Mouse (Mus musculus) MEL (cell line): ENCODE measurements at regions not wholly inside any gene's neighbourhood (a gene's known extent, or its start where the extent isn't known, plus 50 kb on each side); places are given as distances from the start of the nearest gene placed in this dataset.

Source experiments
- CHD1 ChIP-seq: IDR thresholded peaks from 2 replicates; pipeline ENCODE4 v1.6.1; 2012; ENCODE audit warnings: low read depth, mild to moderate bottlenecking, inconsistent platforms, low read length, improper control_type of control experiment
- CTCF ChIP-seq, 3 experiments: IDR thresholded peaks in 2 of 3; conservative IDR thresholded peaks in 1 of 3; 2 replicates each; pipeline ENCODE4 v1.5.1; 2011 to 2012; ENCODE audit warnings: low read length in 3 of 3, low read depth in 2 of 3, mild to moderate bottlenecking in 2 of 3, improper control_type of control experiment in 1 of 3, inconsistent platforms in 1 of 3, mixed read lengths in 1 of 3, moderate library complexity in 1 of 3; ENCODE audit not compliant: control insufficient read depth in 1 of 3, insufficient read depth in 1 of 3, poor library complexity in 1 of 3, severe bottlenecking in 1 of 3
- E2F4 ChIP-seq: IDR thresholded peaks from 2 replicates; pipeline ENCODE4 v1.6.1; 2011; ENCODE audit warnings: low read depth, low read length, improper control_type of control experiment, borderline replicate concordance
- EP300 ChIP-seq, 2 experiments: IDR thresholded peaks; 2 replicates each; pipeline ENCODE4 v1.6.1; 2011; ENCODE audit warnings: improper control_type of control experiment in 2 of 2, low read length in 2 of 2, low read depth in 1 of 2, mild to moderate bottlenecking in 1 of 2
- JUND ChIP-seq: IDR thresholded peaks from 2 replicates; pipeline ENCODE4 v1.6.1; 2011; ENCODE audit warnings: low read depth, mild to moderate bottlenecking, improper control_type of control experiment, low read length
- NRF1 ChIP-seq: IDR thresholded peaks from 2 replicates; pipeline ENCODE4 v1.6.1; 2014; ENCODE audit warnings: low read depth, mild to moderate bottlenecking, inconsistent platforms, low read length, improper control_type of control experiment, moderate library complexity; ENCODE audit not compliant: poor library complexity, insufficient read depth, severe bottlenecking
- POLR2A ChIP-seq, 2 experiments: IDR thresholded peaks; 2 replicates each; pipeline ENCODE4 v1.6.1; 2011 to 2012; ENCODE audit warnings: low read length in 2 of 2, mild to moderate bottlenecking in 2 of 2, control low read depth in 1 of 2, improper control_type of control experiment in 1 of 2, low read depth in 1 of 2, moderate library complexity in 1 of 2; ENCODE audit not compliant: control insufficient read depth in 1 of 2, insufficient read depth in 1 of 2, poor library complexity in 1 of 2
- POLR2AphosphoS2 ChIP-seq: IDR thresholded peaks from 2 replicates; pipeline ENCODE4 v1.6.1; 2011; ENCODE audit warnings: low read length, improper control_type of control experiment
- SIN3A ChIP-seq: IDR thresholded peaks from 2 replicates; pipeline ENCODE4 v1.6.1; 2012; ENCODE audit warnings: low read length, improper control_type of control experiment, inconsistent platforms
- TAL1 ChIP-seq: IDR thresholded peaks from 2 replicates; pipeline ENCODE4 v1.6.1; 2012; ENCODE audit warnings: mild to moderate bottlenecking, inconsistent platforms, low read length, moderate library complexity, mixed read lengths
- TBP ChIP-seq: IDR thresholded peaks from 2 replicates; pipeline ENCODE4 v1.8.0; 2011; ENCODE audit warnings: low read depth, low read length, improper control_type of control experiment
- TCF12 ChIP-seq: IDR thresholded peaks from 2 replicates; pipeline ENCODE4 v1.6.1; 2014; ENCODE audit warnings: low read depth, mild to moderate bottlenecking, inconsistent platforms, low read length, improper control_type of control experiment, moderate library complexity
- USF1 ChIP-seq: IDR thresholded peaks from 2 replicates; pipeline ENCODE4 v1.6.1; 2014; ENCODE audit warnings: low read depth, mild to moderate bottlenecking, inconsistent platforms, low read length, improper control_type of control experiment, moderate library complexity

GRCm38 (mm10) chr13:118513961-118514360 is 126.9 kb upstream of the Mrps30 start:
- TF ChIP-seq POLR2A (IDR thresholded peaks at IDR 0.05; ENCODE audit: control insufficient read depth in 1 of 2, insufficient read depth in 1 of 2, low read depth in 1 of 2, low read length in 2 of 2, poor library complexity in 1 of 2) (no peak), CTCF (IDR thresholded peaks at IDR 0.05 in 2 of 3, conservative IDR thresholded peaks at IDR 0.05 in 1 of 3; ENCODE audit: control insufficient read depth in 1 of 3, insufficient read depth in 1 of 3, low read depth in 2 of 3, low read length in 3 of 3, poor library complexity in 1 of 3, severe bottlenecking in 1 of 3) (no peak), NRF1 (no peak), JUND (no peak), USF1 (no peak), CHD1 (no peak), EP300 (IDR thresholded peaks at IDR 0.05; ENCODE audit: low read depth in 1 of 2, low read length in 2 of 2) (no peak), E2F4 (no peak), TCF12 (no peak), POLR2AphosphoS2 (no peak), SIN3A (no peak), TBP (no peak), TAL1 (no peak)
